Mouse (Mus musculus): ENCODE data around the gene Myo3b.

DNA sequence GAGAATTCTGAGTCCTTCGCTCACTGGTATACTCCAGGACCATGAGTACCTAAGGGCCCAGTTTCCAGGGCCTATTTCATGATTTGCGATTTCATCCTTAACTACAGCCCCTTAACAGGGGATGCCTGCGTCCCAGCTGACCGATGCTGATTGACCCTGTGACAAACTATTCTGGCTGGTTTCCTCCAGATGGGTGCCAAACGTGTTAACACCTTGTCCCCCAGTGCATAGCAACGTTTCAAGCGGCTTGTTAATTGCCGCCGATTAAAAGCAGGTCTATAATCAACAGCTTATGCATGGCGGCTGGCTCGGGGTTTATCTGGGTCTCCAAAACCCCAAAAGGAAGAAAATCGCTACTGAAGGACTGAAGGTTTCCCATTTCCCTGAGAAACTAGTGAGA, 417.3 kb downstream of the Myo3b start:
- TF ChIP-seq GATA1 (IDR thresholded peaks at IDR 0.05; ENCODE audit: borderline replicate concordance, low read length), result no peak
- no peak for TF ChIP-seq FLI1 (IDR thresholded peaks at IDR 0.05; ENCODE audit: low read length)

Measured in megakaryocyte, embryonic 14.5 days (primary cell).